Mouse (Mus musculus) megakaryocyte-erythroid progenitor cell, adult 5-6 weeks (primary cell): ENCODE results near the gene Fam83e. TPM values are rescaled to one million over a fixed set of nuclear protein-coding genes. Genes with fewer than 3 reads are reported as not detected.

Source experiments
- ATAC-seq: replicated peaks from 2 replicates; pipeline ENCODE4 v1.8.0; 2016; ENCODE audit warnings: mild to moderate bottlenecking, inconsistent platforms; ENCODE audit not compliant: severe bottlenecking, poor library complexity, low FRiP score, low TSS enrichment
- total RNA-seq, 2 experiments: library from RNA; stranded (forward) in 1 of 2; stranded (reverse) in 1 of 2; fragments of 200-1000, 215-1000 nt in 1 of 2; fragments of >200 nt in 1 of 2; fragmentation: Nextera tagmentation in 1 of 2; gene quantifications; 2 replicates each; pipeline ENCODE4 v1.2.3; 2014 to 2017

The Fam83e gene
- total RNA-seq, 2 experiments from 2014 or later = 1.1 to 2.9 TPM

GRCm38 (mm10) chr7:45767500-45767899 lies 46.5 kb downstream of the Fam83e start:
- ATAC-seq = no peak

GRCm38 (mm10) chr7:45770427-45771082 lies 49.5 kb downstream of the Fam83e start:
- no peak for ATAC-seq

DNA sequence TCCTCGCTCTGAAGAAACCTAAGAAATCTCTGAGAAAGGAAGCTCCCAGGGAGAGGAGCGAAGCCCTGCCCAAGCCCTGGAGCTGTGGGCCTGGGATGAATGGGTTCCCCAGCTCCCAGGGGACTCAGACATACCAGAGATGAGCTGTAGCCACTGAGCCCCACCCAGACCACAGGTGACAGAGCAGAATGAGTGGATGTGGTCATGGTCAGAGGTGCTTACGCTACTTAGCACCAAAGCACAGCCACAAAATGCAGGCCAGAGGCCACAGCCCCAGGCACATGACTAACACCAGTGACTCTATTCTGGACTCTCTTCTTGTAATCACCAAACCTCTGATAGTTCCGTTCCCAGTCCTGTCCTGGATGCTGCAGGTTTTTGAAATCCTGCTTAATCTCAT lies 50.1 kb downstream of the Fam83e start:
- no peak for ATAC-seq

DNA sequence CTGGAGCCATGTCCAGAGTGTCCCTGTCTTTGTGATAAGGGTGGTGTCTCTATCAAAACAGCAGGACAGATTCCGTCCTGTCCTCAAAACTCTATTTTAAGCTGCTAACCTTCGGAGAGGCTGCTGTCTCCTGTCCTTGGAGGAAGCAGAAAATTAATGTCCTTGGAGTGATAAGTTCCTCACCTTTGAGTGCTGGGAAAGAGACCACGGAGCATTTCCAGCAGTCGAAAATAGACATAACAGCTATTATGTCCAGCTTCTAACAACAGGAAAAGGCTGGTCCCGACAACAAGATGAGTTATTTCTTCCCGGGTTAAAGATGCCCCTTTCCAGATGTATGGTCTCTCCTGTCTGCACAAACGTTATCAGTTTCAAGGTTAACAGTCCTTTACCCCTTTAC lies 54.2 kb downstream of the Fam83e start:
- ATAC-seq = no peak

Other genes with a start within 250 kb of the Fam83e start
Only the 30 nearest of the 32 such genes appear.
- 1.9 and 2.5 TPM in 2 replicates for gene Dhdh, start 232.4 kb upstream of the Fam83e start, total RNA-seq (2014; fragmentation: Nextera tagmentation)
- 1.8 and 3.5 TPM in 2 replicates for gene Dhdh, start 232.4 kb upstream of the Fam83e start, total RNA-seq (2017)
- gene Nucb1, start 210.8 kb upstream of the Fam83e start, total RNA-seq (2014; fragmentation: Nextera tagmentation) = 100 and 140 TPM in 2 replicates
- gene Nucb1, start 210.8 kb upstream of the Fam83e start, total RNA-seq (2017) = 285 and 323 TPM in 2 replicates
- 35.5 and 79.3 TPM in 2 replicates for gene Ppp1r15a, start 194.9 kb upstream of the Fam83e start, total RNA-seq (2014; fragmentation: Nextera tagmentation)
- 161 and 186 TPM in 2 replicates for gene Ppp1r15a, start 194.9 kb upstream of the Fam83e start, total RNA-seq (2017)
- 0.27 TPM in 1 of 2 replicates, not detected in the other for gene Plekha4, start 194.9 kb upstream of the Fam83e start, total RNA-seq (2014; fragmentation: Nextera tagmentation)
- gene Plekha4, start 194.9 kb upstream of the Fam83e start, total RNA-seq (2017) = not detected in 2 replicates
- not detected in 2 replicates for gene Hsd17b14, start 166.3 kb upstream of the Fam83e start, total RNA-seq (2014; fragmentation: Nextera tagmentation)
- not detected in 2 replicates for gene Hsd17b14, start 166.3 kb upstream of the Fam83e start, total RNA-seq (2017)
- gene Bcat2, start 151.1 kb upstream of the Fam83e start, total RNA-seq (2014; fragmentation: Nextera tagmentation) = 81.0 and 92.5 TPM in 2 replicates
- gene Bcat2, start 151.1 kb upstream of the Fam83e start, total RNA-seq (2017) = 23.3 and 50.0 TPM in 2 replicates
- not detected in 2 replicates for gene Fgf21, start 105.7 kb upstream of the Fam83e start, total RNA-seq (2014; fragmentation: Nextera tagmentation)
- not detected in 2 replicates for gene Fgf21, start 105.7 kb upstream of the Fam83e start, total RNA-seq (2017)
- not detected in 2 replicates for gene Fut1, start 103.9 kb upstream of the Fam83e start, total RNA-seq (2014; fragmentation: Nextera tagmentation)
- gene Fut1, start 103.9 kb upstream of the Fam83e start, total RNA-seq (2017) = not detected in 2 replicates
- not detected in 2 replicates for gene Izumo1, start 99.4 kb upstream of the Fam83e start, total RNA-seq (2014; fragmentation: Nextera tagmentation)
- gene Izumo1, start 99.4 kb upstream of the Fam83e start, total RNA-seq (2017) = not detected in 2 replicates
- not detected in 2 replicates for gene Rasip1, start 93.7 kb upstream of the Fam83e start, total RNA-seq (2014; fragmentation: Nextera tagmentation)
- gene Rasip1, start 93.7 kb upstream of the Fam83e start, total RNA-seq (2017) = not detected in 2 replicates
- not detected in 2 replicates for gene Mamstr, start 81.2 kb upstream of the Fam83e start, total RNA-seq (2014; fragmentation: Nextera tagmentation)
- not detected in 2 replicates for gene Mamstr, start 81.2 kb upstream of the Fam83e start, total RNA-seq (2017)
- gene Fut2, start 54.8 kb upstream of the Fam83e start, total RNA-seq (2014; fragmentation: Nextera tagmentation) = not detected in 2 replicates
- not detected in 2 replicates for gene Fut2, start 54.8 kb upstream of the Fam83e start, total RNA-seq (2017)
- gene Ntn5, start 37.2 kb upstream of the Fam83e start, total RNA-seq (2014; fragmentation: Nextera tagmentation) = not detected in 2 replicates
- not detected in 2 replicates for gene Ntn5, start 37.2 kb upstream of the Fam83e start, total RNA-seq (2017)
- gene Sec1, start 26.8 kb upstream of the Fam83e start, total RNA-seq (2014; fragmentation: Nextera tagmentation) = not detected in 2 replicates
- not detected in 2 replicates for gene Sec1, start 26.8 kb upstream of the Fam83e start, total RNA-seq (2017)
- not detected in 2 replicates for gene Car11, start 21.4 kb upstream of the Fam83e start, total RNA-seq (2014; fragmentation: Nextera tagmentation)
- not detected in 2 replicates for gene Car11, start 21.4 kb upstream of the Fam83e start, total RNA-seq (2017)
- 7.1 and 9.1 TPM in 2 replicates for gene Dbp, start 16.1 kb upstream of the Fam83e start, total RNA-seq (2014; fragmentation: Nextera tagmentation)
- gene Dbp, start 16.1 kb upstream of the Fam83e start, total RNA-seq (2017) = 5.6 and 6.2 TPM in 2 replicates
- 2,679 and 3,223 TPM in 2 replicates for gene Rpl18, start 5.8 kb upstream of the Fam83e start, total RNA-seq (2014; fragmentation: Nextera tagmentation)
- 1,594 and 2,062 TPM in 2 replicates for gene Rpl18, start 5.8 kb upstream of the Fam83e start, total RNA-seq (2017)
- 16.3 and 19.8 TPM in 2 replicates for gene Sphk2, start 3.2 kb upstream of the Fam83e start, total RNA-seq (2014; fragmentation: Nextera tagmentation)
- gene Sphk2, start 3.2 kb upstream of the Fam83e start, total RNA-seq (2017) = 7.5 and 7.8 TPM in 2 replicates
- gene Spaca4, start 4.6 kb downstream of the Fam83e start, total RNA-seq (2014; fragmentation: Nextera tagmentation) = not detected in 2 replicates
- not detected in 2 replicates for gene Spaca4, start 4.6 kb downstream of the Fam83e start, total RNA-seq (2017)
- gene Lmtk3, start 62.5 kb downstream of the Fam83e start, total RNA-seq (2014; fragmentation: Nextera tagmentation) = not detected in 2 replicates
- not detected in 2 replicates for gene Lmtk3, start 62.5 kb downstream of the Fam83e start, total RNA-seq (2017)
- gene Sult2b1, start 63.5 kb downstream of the Fam83e start, total RNA-seq (2014; fragmentation: Nextera tagmentation) = 0.84 TPM in 1 of 2 replicates, not detected in the other
- not detected in 2 replicates for gene Sult2b1, start 63.5 kb downstream of the Fam83e start, total RNA-seq (2017)
- gene Cyth2, start 93.4 kb downstream of the Fam83e start, total RNA-seq (2014; fragmentation: Nextera tagmentation) = 27.2 and 30.8 TPM in 2 replicates
- gene Cyth2, start 93.4 kb downstream of the Fam83e start, total RNA-seq (2017) = 36.9 and 38.0 TPM in 2 replicates
- gene Kcnj14, start 103.6 kb downstream of the Fam83e start, total RNA-seq (2014; fragmentation: Nextera tagmentation) = not detected in 2 replicates
- gene Kcnj14, start 103.6 kb downstream of the Fam83e start, total RNA-seq (2017) = not detected in 2 replicates
- 45.7 and 67.7 TPM in 2 replicates for gene Grwd1, start 109.7 kb downstream of the Fam83e start, total RNA-seq (2014; fragmentation: Nextera tagmentation)
- 22.1 and 39.4 TPM in 2 replicates for gene Grwd1, start 109.7 kb downstream of the Fam83e start, total RNA-seq (2017)
- gene Kdelr1, start 151.6 kb downstream of the Fam83e start, total RNA-seq (2014; fragmentation: Nextera tagmentation) = 76.7 and 91.3 TPM in 2 replicates
- gene Kdelr1, start 151.6 kb downstream of the Fam83e start, total RNA-seq (2017) = 44.4 and 50.2 TPM in 2 replicates
- 0.92 TPM in 1 of 2 replicates, not detected in the other for gene Grin2d, start 157.2 kb downstream of the Fam83e start, total RNA-seq (2014; fragmentation: Nextera tagmentation)
- gene Grin2d, start 157.2 kb downstream of the Fam83e start, total RNA-seq (2017) = 0.23 TPM in 1 of 2 replicates, not detected in the other
- gene Syngr4, start 175.5 kb downstream of the Fam83e start, total RNA-seq (2014; fragmentation: Nextera tagmentation) = not detected in 2 replicates
- gene Syngr4, start 175.5 kb downstream of the Fam83e start, total RNA-seq (2017) = not detected in 2 replicates
- gene Tmem143, start 175.7 kb downstream of the Fam83e start, total RNA-seq (2014; fragmentation: Nextera tagmentation) = 9.1 and 10.3 TPM in 2 replicates
- 7.3 and 11.3 TPM in 2 replicates for gene Tmem143, start 175.7 kb downstream of the Fam83e start, total RNA-seq (2017)
- gene Emp3, start 200.2 kb downstream of the Fam83e start, total RNA-seq (2014; fragmentation: Nextera tagmentation) = 167 and 180 TPM in 2 replicates
- 109 and 112 TPM in 2 replicates for gene Emp3, start 200.2 kb downstream of the Fam83e start, total RNA-seq (2017)
- 2.3 and 5.3 TPM in 2 replicates for gene Ccdc114, start 202.9 kb downstream of the Fam83e start, total RNA-seq (2014; fragmentation: Nextera tagmentation)
- 4.1 and 4.6 TPM in 2 replicates for gene Ccdc114, start 202.9 kb downstream of the Fam83e start, total RNA-seq (2017)